Mouse (Mus musculus): ENCODE data around the gene Nlrp5. TPM values are rescaled to one million over a fixed set of nuclear protein-coding genes. Genes with fewer than 3 reads are reported as not detected.
"Not testable (repeated sequence)": the region's sequence is repeated elsewhere in the genome, so short reads cannot be mapped to it uniquely, and the experiment has no call there.

Nlrp5 gene
- under 1 TPM in 1 of 2 experiments, not detected in 1; 0.10 TPM for total RNA-seq (2021)
- long read RNA-seq, experiment 1: 0 reads
- long read RNA-seq, experiment 2: 0 reads

DNA sequence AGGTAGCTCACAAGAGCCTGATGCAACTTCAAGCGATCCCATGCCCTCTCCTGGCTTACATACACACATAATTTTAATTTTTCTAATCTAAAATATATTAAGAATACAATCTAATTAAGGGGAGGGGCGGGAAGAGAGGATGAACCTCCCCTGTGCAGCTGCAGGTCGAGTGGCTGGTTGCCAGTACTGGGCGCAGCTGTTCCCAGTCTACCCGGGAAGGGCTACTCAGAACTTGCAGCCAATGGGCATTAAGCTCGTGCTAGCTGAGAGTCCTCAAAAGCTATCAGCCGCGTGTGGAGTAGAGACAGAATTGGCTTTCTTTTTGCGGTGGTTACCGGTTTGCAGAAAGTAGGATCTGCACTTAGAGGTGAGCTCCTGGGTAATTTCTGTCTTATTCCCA is at the start of gene Nlrp5:
Gene Nlrp5, plus strand, starts transcription at position 301 of the 400 bp plus-strand sequence.
- intact Hi-C loops (cut with DNase I): no loop called here
- no peak for DNase-seq

DNA sequence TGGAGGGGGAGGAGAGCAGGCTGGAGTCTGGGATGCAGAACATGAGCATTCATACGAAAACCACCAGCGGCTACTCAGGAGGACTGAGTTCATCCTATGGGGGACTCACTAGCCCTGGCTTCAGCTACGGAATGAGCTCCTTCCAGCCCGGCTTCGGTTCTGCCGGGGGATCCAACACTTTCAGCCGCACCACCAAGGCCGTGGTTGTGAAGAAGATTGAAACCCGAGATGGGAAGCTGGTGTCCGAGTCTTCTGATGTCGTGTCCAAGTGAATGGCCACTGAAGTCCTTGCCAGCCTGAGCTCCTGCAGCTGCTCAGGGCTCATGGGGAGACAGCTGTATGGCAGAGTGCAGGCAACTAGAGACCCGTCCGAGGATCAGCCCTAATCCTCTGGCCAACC is 27.4 kb upstream of the Nlrp5 start:
- intact Hi-C loops (cut with DNase I); DNase-seq: not testable (repeated sequence)

GRCm38 (mm10) chr7:23470201-23470600 is 84.5 kb downstream of the Nlrp5 start:
- intact Hi-C loops (cut with DNase I); DNase-seq: not testable (repeated sequence)

DNA sequence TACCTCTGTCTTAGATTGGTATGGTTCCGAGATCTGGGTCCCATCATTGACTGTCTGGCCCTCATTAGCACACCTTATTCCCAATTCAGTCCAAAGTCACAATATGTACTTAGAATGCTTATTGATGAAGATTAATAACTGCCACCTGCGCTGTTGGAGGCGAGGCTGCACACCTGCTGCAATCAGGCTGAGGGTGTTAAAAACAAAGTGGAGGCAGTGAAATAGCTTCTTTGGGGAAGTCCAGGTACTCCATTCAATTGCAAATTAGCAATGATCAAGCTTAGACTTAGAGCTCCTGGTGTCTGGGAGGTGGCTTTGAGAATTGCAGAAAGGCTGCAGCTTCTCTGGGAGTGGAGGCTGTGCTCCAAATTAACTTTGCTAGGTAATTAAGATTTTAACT is 85.1 kb downstream of the Nlrp5 start:
- DNase-seq; intact Hi-C loops (cut with DNase I): not testable (repeated sequence)

DNA sequence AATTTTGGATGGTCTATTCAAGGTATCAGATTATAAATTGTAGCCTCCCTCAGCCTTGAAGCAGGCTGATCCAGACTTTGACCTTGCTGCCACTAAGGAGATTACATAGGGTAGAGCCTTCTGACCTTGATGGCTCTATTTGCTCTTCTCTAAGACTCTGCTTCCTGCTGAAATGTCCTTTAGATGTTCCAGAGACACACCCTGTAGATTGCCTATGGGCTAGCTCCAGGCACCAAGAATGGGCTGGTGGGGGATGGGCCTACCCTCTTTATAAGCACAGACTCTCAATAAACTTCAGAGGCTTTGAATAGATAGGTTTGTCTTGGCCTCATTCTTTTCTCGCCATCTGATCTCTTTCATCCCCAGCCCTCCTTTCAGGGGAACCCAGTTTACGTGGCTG is 87.2 kb downstream of the Nlrp5 start:
- intact Hi-C loops (cut with DNase I); DNase-seq: not testable (repeated sequence)

Small RNAs within 50 kb of the gene (microRNA-seq; reads per million reads assigned to microRNA genes)
- gene Gm25196: 0 reads per million in 2 experiments

Other genes with a start within 250 kb of the Nlrp5 start
- gene Gm10662, start 241.4 kb upstream of the Nlrp5 start, total RNA-seq (2021): not detected
- gene Vmn1r165, start 168.6 kb upstream of the Nlrp5 start, total RNA-seq (2021): not detected
- not detected for gene Vmn1r166, start 134.2 kb upstream of the Nlrp5 start, total RNA-seq (2021)
- not detected for gene Gm6902, start 107.0 kb upstream of the Nlrp5 start, total RNA-seq (2021)
- gene Nlrp4e, start 84.7 kb upstream of the Nlrp5 start, total RNA-seq (2021): not detected
- not detected for gene Vmn1r167, start 121.3 kb downstream of the Nlrp5 start, total RNA-seq (2021)
- not detected for gene Vmn1r168, start 153.8 kb downstream of the Nlrp5 start, total RNA-seq (2021)
- gene Vmn1r169, start 189.6 kb downstream of the Nlrp5 start, total RNA-seq (2021): not detected
- gene Vmn1r170, start 220.3 kb downstream of the Nlrp5 start, total RNA-seq (2021): not detected
- gene Vmn1r171, start 244.8 kb downstream of the Nlrp5 start, total RNA-seq (2021): not detected

All from gastrocnemius, postnatal 36 days (tissue).